Mouse (Mus musculus) testis, adult 2 months (tissue): Measurements from ENCODE around the gene Sfxn1. TPM values are rescaled to one million over a fixed set of nuclear protein-coding genes. Genes with fewer than 3 reads are reported as not detected.

Experiments used
- H3K27ac ChIP-seq: fragments of 200-500 bp; 2 replicates; pipeline ENCODE4 v1.5.1; 2012; ENCODE audit warnings: low read depth, low read length; ENCODE audit not compliant: control insufficient read depth, insufficient read depth
- H3K27me3 ChIP-seq: fragments of 200-500 bp; 2 replicates; pipeline ENCODE4 v1.6.1; 2012; ENCODE audit warnings: mild to moderate bottlenecking, low read length, moderate library complexity; ENCODE audit not compliant: control insufficient read depth, insufficient read depth
- H3K36me3 ChIP-seq: fragments of 200-500 bp; 2 replicates; pipeline ENCODE4 v1.6.1; 2012; ENCODE audit warnings: mild to moderate bottlenecking, low read length; ENCODE audit not compliant: control insufficient read depth, insufficient read depth
- H3K4me1 ChIP-seq: fragments of 200-500 bp; 2 replicates; pipeline ENCODE4 v1.6.1; 2012; ENCODE audit warnings: low read length; ENCODE audit not compliant: control insufficient read depth, insufficient read depth
- H3K4me3 ChIP-seq: fragments of 200-500 bp; 2 replicates; pipeline ENCODE4 v1.5.1; 2012; ENCODE audit warnings: low read depth, mild to moderate bottlenecking, low read length, moderate library complexity, mixed read lengths; ENCODE audit not compliant: control insufficient read depth
- CTCF ChIP-seq: fragments of 200-500 bp; IDR thresholded peaks from 2 replicates; pipeline ENCODE4 v1.5.1; 2012; ENCODE audit warnings: low read depth, mild to moderate bottlenecking, inconsistent platforms, low read length, moderate library complexity; ENCODE audit not compliant: control insufficient read depth, insufficient read depth, insufficient replicate concordance
- POLR2A ChIP-seq: fragments of 200-500 bp; IDR thresholded peaks from 2 replicates; pipeline ENCODE4 v1.6.1; 2012; ENCODE audit warnings: low read depth, mild to moderate bottlenecking, inconsistent platforms, low read length, moderate library complexity; ENCODE audit not compliant: control insufficient read depth
- polyA plus RNA-seq: library from polyadenylated mRNA; depleted of rRNA; stranded (reverse); fragments of >200 nt; gene quantifications from 2 replicates; pipeline ENCODE4 v1.2.3, GENCODE M21; 2012

The Sfxn1 gene
- polyA plus RNA-seq, 1 experiment, result 3.5 TPM

DNA sequence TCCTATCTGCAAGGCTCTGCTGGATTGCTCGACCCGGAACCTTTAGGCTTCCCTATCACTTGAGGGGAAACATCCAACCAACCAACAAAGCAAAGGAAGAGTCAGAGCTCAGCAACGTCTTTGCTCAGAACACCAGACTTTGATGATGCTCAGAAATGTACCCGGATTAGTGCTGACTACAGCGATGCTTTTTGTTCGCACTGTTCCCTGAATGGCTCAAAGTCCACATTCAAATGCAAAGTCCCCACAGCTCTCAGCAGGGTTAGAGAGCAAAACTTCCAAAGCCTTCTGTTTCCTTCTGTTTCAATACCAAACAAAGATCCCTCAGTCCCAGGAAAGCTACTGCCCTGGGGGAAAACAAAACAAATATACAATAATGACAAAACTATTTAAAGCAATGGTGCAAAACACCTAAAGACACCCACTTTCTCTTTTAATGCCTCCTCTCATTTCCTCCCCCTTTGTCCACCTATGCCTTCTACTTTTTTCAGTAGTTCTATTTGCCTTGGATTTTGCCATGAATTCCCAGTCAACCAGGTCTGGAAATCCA lies 4.0 kb upstream of the Sfxn1 start:
- TF ChIP-seq POLR2A, result no peak
- TF ChIP-seq CTCF, result no peak
- Histone ChIP-seq H3K4me1 (peaks cover 7% of the 10 kb centered on the region), H3K27ac (no peak overlapping the region), H3K4me3 (no peak overlapping the region), H3K36me3 (no peaks in the 10 kb centered on the region), H3K27me3 (no peaks in the 10 kb centered on the region)

DNA sequence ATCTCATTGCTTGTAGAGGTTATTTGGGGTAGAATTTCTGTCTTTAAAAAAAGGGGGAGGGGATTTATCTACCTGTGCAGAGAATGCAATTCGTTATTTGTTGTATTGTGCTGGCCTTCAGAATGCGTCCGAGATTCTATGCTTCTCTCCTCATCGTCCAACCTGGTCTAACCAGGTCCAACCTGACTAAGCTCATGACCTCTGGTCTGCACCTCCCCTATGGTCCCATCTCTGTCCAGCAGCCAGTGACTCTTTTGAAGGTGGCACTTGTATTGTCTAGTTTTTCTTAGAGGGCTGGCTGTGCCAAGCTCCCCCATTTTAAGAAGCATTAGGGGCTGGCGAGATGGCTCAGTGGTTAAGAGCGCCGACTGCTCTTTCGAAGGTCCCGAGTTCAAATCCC lies 658 bp upstream of the Sfxn1 start:
- no peak overlapping the region for H3K27ac ChIP-seq
- H3K27me3 ChIP-seq, result no peaks in the 10 kb centered on the region
- no peaks in the 10 kb centered on the region for H3K36me3 ChIP-seq
- TF ChIP-seq POLR2A (no peak), CTCF (no peak)
- H3K4me1 ChIP-seq, result peaks cover 5% of the 10 kb centered on the region
- no peak overlapping the region for H3K4me3 ChIP-seq

- H3K27me3 ChIP-seq, result no peaks in the 10 kb centered on the region
- peaks cover 5% of the 10 kb centered on the region for H3K4me1 ChIP-seq
- no peaks in the 10 kb centered on the region for H3K36me3 ChIP-seq
- no peak overlapping the region for H3K27ac ChIP-seq
- TF ChIP-seq CTCF (no peak), POLR2A (no peak)
- peak overlapping the region; percentile 61; the same call in 1 of the 2 replicates for H3K4me3 ChIP-seq
These were observed 923 bp downstream of the Sfxn1 start for GRCm38 (mm10) chr13:54072526-54073057.

DNA sequence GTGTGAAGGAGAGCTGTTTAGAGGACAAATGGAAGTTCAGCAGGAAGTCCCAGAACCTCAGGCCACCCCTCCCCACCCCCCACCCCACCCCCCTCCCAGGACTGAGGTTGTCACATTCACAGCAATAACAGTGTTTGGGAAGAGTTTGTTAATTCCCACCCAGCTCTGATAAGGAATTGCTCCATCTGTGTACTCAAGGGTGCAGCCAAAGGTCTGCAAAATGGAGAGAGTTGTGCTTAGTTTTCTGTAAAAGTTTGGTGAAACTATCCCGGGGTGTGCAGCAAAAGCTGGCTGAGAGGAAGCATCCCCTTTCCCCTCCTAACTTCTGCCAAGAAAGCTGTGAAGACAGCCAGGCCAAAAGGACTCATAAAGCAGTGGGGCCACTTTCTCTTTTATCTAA lies 1.4 kb downstream of the Sfxn1 start:
- H3K27ac ChIP-seq, result no peak overlapping the region
- H3K4me3 ChIP-seq, result no peak overlapping the region
- peaks cover 5% of the 10 kb centered on the region for H3K4me1 ChIP-seq
- TF ChIP-seq CTCF (no peak), POLR2A (no peak)
- H3K27me3 ChIP-seq, result no peaks in the 10 kb centered on the region
- no peaks in the 10 kb centered on the region for H3K36me3 ChIP-seq

GRCm38 (mm10) chr13:54073491-54073890 lies 1.8 kb downstream of the Sfxn1 start:
- peaks cover 5% of the 10 kb centered on the region for H3K4me1 ChIP-seq
- no peaks in the 10 kb centered on the region for H3K27me3 ChIP-seq
- no peak overlapping the region for H3K4me3 ChIP-seq
- no peak overlapping the region for H3K27ac ChIP-seq
- H3K36me3 ChIP-seq, result no peaks in the 10 kb centered on the region
- TF ChIP-seq CTCF (no peak), POLR2A (no peak)

- H3K27me3 ChIP-seq, result no peaks in the 10 kb centered on the region
- no peak overlapping the region for H3K27ac ChIP-seq
- TF ChIP-seq POLR2A (no peak), CTCF (no peak)
- H3K4me3 ChIP-seq, result no peak overlapping the region
- H3K4me1 ChIP-seq, result peaks cover 5% of the 10 kb centered on the region
- H3K36me3 ChIP-seq, result no peaks in the 10 kb centered on the region
These were observed 3.7 kb downstream of the Sfxn1 start for GRCm38 (mm10) chr13:54075416-54075815.

- Histone ChIP-seq H3K36me3 (no peaks in the 10 kb centered on the region), H3K27me3 (no peaks in the 10 kb centered on the region), H3K4me1 (peaks cover 5% of the 10 kb centered on the region), H3K27ac (no peak overlapping the region), H3K4me3 (no peak overlapping the region)
- no peak for TF ChIP-seq POLR2A
- no peak for TF ChIP-seq CTCF
These were observed 4.4 kb downstream of the Sfxn1 start for GRCm38 (mm10) chr13:54076051-54076450.
